Mouse (Mus musculus) liver, embryonic 16.5 days (tissue): ENCODE measurements around the gene Rd3. TPM values are rescaled to one million over a fixed set of nuclear protein-coding genes. Genes with fewer than 3 reads are reported as not detected.
A peak's percentile ranks its signal among the peaks of the same experiment; 100 is the strongest.

Experiments
- ATAC-seq: fragments of 200-750 bp; cut with Nextera tagmentation; 2 replicates; pipeline ENCODE4 v1.8.0; 2017; ENCODE audit warnings: low read depth, mild to moderate bottlenecking, moderate number of reproducible peaks, moderate library complexity
- H3K27ac ChIP-seq: fragments of 300-500 bp; sonication (generic); 2 replicates; pipeline ENCODE4 v1.5.1; 2014; ENCODE audit warnings: mild to moderate bottlenecking, low read length
- H3K27me3 ChIP-seq: fragments of 300-500 bp; sonication (generic); 2 replicates; pipeline ENCODE4 v1.6.1; 2014; ENCODE audit warnings: low read depth, low read length, mixed read lengths; ENCODE audit not compliant: control insufficient read depth, insufficient read depth
- H3K36me3 ChIP-seq: fragments of 300-500 bp; sonication (generic); 2 replicates; pipeline ENCODE4 v1.6.1; 2014; ENCODE audit warnings: mild to moderate bottlenecking; ENCODE audit not compliant: control insufficient read depth, insufficient read depth
- H3K4me1 ChIP-seq: fragments of 300-500 bp; sonication (generic); 2 replicates; pipeline ENCODE4 v1.6.1; 2014; ENCODE audit warnings: low read depth, low read length, mixed read lengths; ENCODE audit not compliant: control insufficient read depth
- H3K4me2 ChIP-seq: fragments of 300-500 bp; sonication (generic); 2 replicates; pipeline ENCODE4 v1.6.1; 2014; ENCODE audit warnings: low read depth, low read length, mixed read lengths
- H3K4me3 ChIP-seq: fragments of 300-500 bp; sonication (generic); 2 replicates; pipeline ENCODE4 v1.5.1; 2014; ENCODE audit warnings: low read depth, mild to moderate bottlenecking, low read length
- H3K9ac ChIP-seq: fragments of 300-500 bp; sonication (generic); 2 replicates; pipeline ENCODE4 v1.6.1; 2014; ENCODE audit warnings: low read depth, low read length
- H3K9me3 ChIP-seq: fragments of 300-500 bp; sonication (generic); replicated peaks from 2 replicates; pipeline ENCODE4 v1.6.1; 2016; ENCODE audit warnings: low read length; ENCODE audit not compliant: control insufficient read depth
- WGBS: fragments of 180-500 bp; shearing (Covaris S2); extraction: QIAGEN DNeasy Blood & Tissue Kit; methylation state at CpG from one replicate; pipeline ENCODE4 v1.1.7; 2014; ENCODE audit not compliant: insufficient replicate concordance; 5-methylcytosine and 5-hydroxymethylcytosine counted together
- polyA plus RNA-seq: library from polyadenylated mRNA; unstranded; fragments of >200 nt; fragmentation: Nextera tagmentation; extraction: Ambion mirVana; gene quantifications from 2 replicates; pipeline ENCODE4 v1.2.1, GENCODE M21; 2015

The Rd3 gene
- polyA plus RNA-seq, 1 experiment from 2014 or later: 0.18 TPM

GRCm38 (mm10) chr1:191956871-191957270 is 20.3 kb upstream of the Rd3 start:
- peak; percentile 73 for ATAC-seq
- peaks cover 12% of the 10 kb centered on the region for H3K4me1 ChIP-seq
- H3K27ac ChIP-seq: peak overlapping the region; percentile 68
- H3K27me3 ChIP-seq: no peaks in the 10 kb centered on the region
- no peaks in the 10 kb centered on the region for H3K36me3 ChIP-seq
- peak overlapping the region; percentile 47 for H3K4me2 ChIP-seq
- no peaks in the 10 kb centered on the region for H3K9me3 ChIP-seq
- no peak overlapping the region for H3K9ac ChIP-seq
- 43% methylated on average over 2 of the region's 2 CpGs for WGBS
- H3K4me3 ChIP-seq: peak overlapping the region; percentile 24; the same call in 1 of the 2 replicates

GRCm38 (mm10) chr1:191957321-191957720 is 19.8 kb upstream of the Rd3 start:
- H3K9me3 ChIP-seq: no peaks in the 10 kb centered on the region
- ATAC-seq: no peak
- peaks cover 12% of the 10 kb centered on the region for H3K4me1 ChIP-seq
- H3K4me2 ChIP-seq: no peak overlapping the region
- H3K4me3 ChIP-seq: no peak overlapping the region
- WGBS: 79% methylated on average over 3 of the region's 3 CpGs
- no peaks in the 10 kb centered on the region for H3K27me3 ChIP-seq
- H3K9ac ChIP-seq: no peak overlapping the region
- H3K27ac ChIP-seq: no peak overlapping the region
- no peaks in the 10 kb centered on the region for H3K36me3 ChIP-seq

- 36% methylated on average over 2 of the region's 2 CpGs for WGBS
Measured at GRCm38 (mm10) chr1:191960946-191961345, 16.2 kb upstream of the Rd3 start.

GRCm38 (mm10) chr1:191963413-191963812 is 13.8 kb upstream of the Rd3 start:
- H3K36me3 ChIP-seq: no peaks in the 10 kb centered on the region
- no peak overlapping the region for H3K4me2 ChIP-seq
- H3K9me3 ChIP-seq: no peaks in the 10 kb centered on the region
- no peak overlapping the region for H3K4me3 ChIP-seq
- no peaks in the 10 kb centered on the region for H3K27me3 ChIP-seq
- WGBS: 56% methylated on average over 3 of the region's 3 CpGs
- no peak overlapping the region for H3K9ac ChIP-seq
- H3K27ac ChIP-seq: no peak overlapping the region
- no peak for ATAC-seq
- peaks cover 4% of the 10 kb centered on the region for H3K4me1 ChIP-seq

More at GRCm38 (mm10) chr1:191960946-191961345, 16.2 kb upstream of the Rd3 start:
- Histone ChIP-seq H3K36me3 (no peaks in the 10 kb centered on the region), H3K4me2 (no peak overlapping the region), H3K9me3 (no peaks in the 10 kb centered on the region), H3K4me1 (peaks cover 10% of the 10 kb centered on the region), H3K27me3 (no peaks in the 10 kb centered on the region), H3K4me3 (no peak overlapping the region), H3K9ac (no peak overlapping the region), H3K27ac (no peak overlapping the region)
- no peak for ATAC-seq

GRCm38 (mm10) chr1:191963948-191964772 is 13.0 kb upstream of the Rd3 start:
- Histone ChIP-seq H3K36me3 (no peaks in the 10 kb centered on the region), H3K27ac (peak overlapping the region; percentile 23; the same call in 1 of the 2 replicates), H3K9me3 (no peaks in the 10 kb centered on the region), H3K4me1 (peaks cover 4% of the 10 kb centered on the region), H3K4me2 (no peak overlapping the region), H3K4me3 (no peak overlapping the region), H3K9ac (no peak overlapping the region), H3K27me3 (no peaks in the 10 kb centered on the region)
- ATAC-seq: peak; percentile 85
- 18% methylated on average over 8 of the region's 8 CpGs for WGBS

- H3K4me2 ChIP-seq: no peak overlapping the region
- H3K9me3 ChIP-seq: no peaks in the 10 kb centered on the region
- H3K9ac ChIP-seq: no peak overlapping the region
- H3K4me1 ChIP-seq: peaks cover 4% of the 10 kb centered on the region
- no peaks in the 10 kb centered on the region for H3K36me3 ChIP-seq
- H3K4me3 ChIP-seq: no peak overlapping the region
- H3K27me3 ChIP-seq: no peaks in the 10 kb centered on the region
- H3K27ac ChIP-seq: peak overlapping the region; percentile 23; the same call in 1 of the 2 replicates
- WGBS: 11% methylated on average over 13 of the region's 13 CpGs
- ATAC-seq: peak; percentile 39
Measured at GRCm38 (mm10) chr1:191964773-191965481, 12.2 kb upstream of the Rd3 start.

GRCm38 (mm10) chr1:191969939-191970338 is 7.2 kb upstream of the Rd3 start:
- Histone ChIP-seq H3K9me3 (no peaks in the 10 kb centered on the region), H3K9ac (no peak overlapping the region), H3K4me2 (no peak overlapping the region), H3K27ac (no peak overlapping the region), H3K4me3 (no peak overlapping the region), H3K36me3 (no peaks in the 10 kb centered on the region), H3K27me3 (no peaks in the 10 kb centered on the region), H3K4me1 (no peaks in the 10 kb centered on the region; the same call in none of the 2 replicates)
- ATAC-seq: no peak
- 59% methylated on average over 5 of the region's 5 CpGs for WGBS

- Histone ChIP-seq H3K4me1 (no peaks in the 10 kb centered on the region), H3K4me2 (no peak overlapping the region), H3K27me3 (no peaks in the 10 kb centered on the region), H3K9me3 (no peaks in the 10 kb centered on the region), H3K9ac (no peak overlapping the region), H3K27ac (no peak overlapping the region), H3K36me3 (no peaks in the 10 kb centered on the region), H3K4me3 (no peak overlapping the region)
- no peak for ATAC-seq
- WGBS: 57% methylated on average over 13 of the region's 13 CpGs
Measured at GRCm38 (mm10) chr1:191974509-191975405, 2.4 kb upstream of the Rd3 start.
